Mouse (Mus musculus) midbrain, embryonic 16.5 days (tissue): ENCODE data around the gene Map3k1. TPM values are rescaled to one million over a fixed set of nuclear protein-coding genes. Genes with fewer than 3 reads are reported as not detected.

Source experiments
- ATAC-seq: fragments of 200-750 bp; cut with Nextera tagmentation; 2 replicates; pipeline ENCODE4 v1.8.0; 2017; ENCODE audit warnings: moderate TSS enrichment
- H3K27ac ChIP-seq: fragments of 300-500 bp; sonication (generic); 2 replicates; pipeline ENCODE4 v1.5.1; 2014; ENCODE audit warnings: mild to moderate bottlenecking, low read length, mixed read lengths
- H3K27me3 ChIP-seq: fragments of 300-500 bp; sonication (generic); 2 replicates; pipeline ENCODE4 v1.6.1; 2014; ENCODE audit warnings: low read depth, low read length, mixed read lengths; ENCODE audit not compliant: control insufficient read depth, insufficient read depth
- H3K36me3 ChIP-seq: fragments of 300-500 bp; sonication (generic); 2 replicates; pipeline ENCODE4 v1.6.1; 2014; ENCODE audit warnings: mild to moderate bottlenecking, low read length, moderate library complexity, mixed read lengths; ENCODE audit not compliant: control insufficient read depth, insufficient read depth
- H3K4me1 ChIP-seq: fragments of 300-500 bp; sonication (generic); 2 replicates; pipeline ENCODE4 v1.6.1; 2014; ENCODE audit warnings: mild to moderate bottlenecking, low read length, mixed read lengths; ENCODE audit not compliant: control insufficient read depth, insufficient read depth
- H3K4me2 ChIP-seq: fragments of 300-500 bp; sonication (generic); 2 replicates; pipeline ENCODE4 v1.6.1; 2014; ENCODE audit warnings: mild to moderate bottlenecking, low read length, mixed read lengths
- H3K4me3 ChIP-seq: fragments of 300-500 bp; sonication (generic); 2 replicates; pipeline ENCODE4 v1.5.1; 2014; ENCODE audit warnings: low read depth, mild to moderate bottlenecking, low read length, moderate library complexity, mixed read lengths
- H3K9ac ChIP-seq: fragments of 300-500 bp; sonication (generic); 2 replicates; pipeline ENCODE4 v1.6.1; 2014; ENCODE audit warnings: low read depth, low read length, mixed read lengths
- H3K9me3 ChIP-seq: fragments of 300-500 bp; sonication (generic); replicated peaks from 2 replicates; pipeline ENCODE4 v1.6.1; 2014; ENCODE audit warnings: mild to moderate bottlenecking, low read length, mixed read lengths; ENCODE audit not compliant: control insufficient read depth, poor library complexity, severe bottlenecking
- WGBS: fragments of 180-500 bp; shearing (Covaris S2); extraction: QIAGEN DNeasy Blood & Tissue Kit; methylation state at CpG from one replicate; pipeline ENCODE4 v1.1.7; 2014; 5-methylcytosine and 5-hydroxymethylcytosine counted together
- polyA plus RNA-seq: library from polyadenylated mRNA; unstranded; fragments of >200 nt; fragmentation: Nextera tagmentation; extraction: Ambion mirVana; gene quantifications from 2 replicates; pipeline ENCODE4 v1.2.1, GENCODE M21; 2015

Gene Map3k1
- polyA plus RNA-seq, 1 experiment from 2014 or later: 10.5 TPM

DNA sequence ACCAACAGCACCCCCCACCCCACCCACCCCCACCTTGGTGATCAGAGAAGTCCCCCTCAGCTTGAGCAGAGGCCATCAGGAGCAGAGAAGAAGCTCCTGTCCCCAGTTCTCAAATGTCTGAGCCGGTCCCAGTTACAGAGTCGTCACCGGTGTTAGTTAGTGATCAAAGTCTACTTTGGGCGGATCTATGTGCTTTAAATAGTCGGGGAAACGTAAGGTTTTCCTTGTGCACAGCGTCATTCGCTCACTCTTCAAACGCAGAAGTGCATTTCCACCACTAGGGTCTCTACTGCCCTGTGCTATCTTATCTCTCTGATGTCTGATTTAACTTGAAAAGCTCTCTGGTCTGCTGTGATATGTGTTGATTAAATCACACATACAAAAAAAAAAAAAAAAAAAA, 38.0 kb downstream of the Map3k1 start:
- Histone ChIP-seq H3K4me2 (no peak overlapping the region), H3K9ac (no peak overlapping the region), H3K27me3 (no peaks in the 10 kb centered on the region), H3K4me3 (no peak overlapping the region), H3K36me3 (peaks cover 17% of the 10 kb centered on the region), H3K9me3 (no peaks in the 10 kb centered on the region), H3K27ac (no peak overlapping the region), H3K4me1 (no peaks in the 10 kb centered on the region)
- no peak for ATAC-seq
- 94% methylated on average over 9 of the region's 9 CpGs for WGBS

- H3K27me3 ChIP-seq: no peaks in the 10 kb centered on the region
- 95% methylated on average over 12 of the region's 12 CpGs for WGBS
- ATAC-seq: no peak
Measured at GRCm38 (mm10) chr13:111762526-111762925, 46.3 kb downstream of the Map3k1 start.

GRCm38 (mm10) chr13:111756986-111757385, 51.8 kb downstream of the Map3k1 start:
- Histone ChIP-seq H3K9me3 (no peaks in the 10 kb centered on the region), H3K4me3 (no peak overlapping the region), H3K9ac (no peak overlapping the region), H3K4me1 (no peaks in the 10 kb centered on the region), H3K36me3 (peaks cover 56% of the 10 kb centered on the region), H3K27ac (no peak overlapping the region), H3K4me2 (no peak overlapping the region), H3K27me3 (no peaks in the 10 kb centered on the region)
- WGBS: 93% methylated on average over 6 of the region's 6 CpGs
- ATAC-seq: no peak

More at GRCm38 (mm10) chr13:111762526-111762925, 46.3 kb downstream of the Map3k1 start:
- H3K4me3 ChIP-seq: no peak overlapping the region
- no peaks in the 10 kb centered on the region for H3K4me1 ChIP-seq
- H3K9me3 ChIP-seq: no peaks in the 10 kb centered on the region
- H3K4me2 ChIP-seq: no peak overlapping the region
- H3K27ac ChIP-seq: no peak overlapping the region
- peaks cover 37% of the 10 kb centered on the region for H3K36me3 ChIP-seq
- H3K9ac ChIP-seq: no peak overlapping the region

GRCm38 (mm10) chr13:111755937-111756336, 52.9 kb downstream of the Map3k1 start:
- Histone ChIP-seq H3K27ac (no peak overlapping the region), H3K4me3 (no peak overlapping the region), H3K4me2 (no peak overlapping the region), H3K27me3 (no peaks in the 10 kb centered on the region), H3K9me3 (no peaks in the 10 kb centered on the region), H3K9ac (no peak overlapping the region), H3K36me3 (peaks cover 52% of the 10 kb centered on the region), H3K4me1 (no peaks in the 10 kb centered on the region)
- 94% methylated on average over 15 of the region's 15 CpGs for WGBS
- ATAC-seq: no peak

GRCm38 (mm10) chr13:111755377-111755776, 53.4 kb downstream of the Map3k1 start:
- H3K4me2 ChIP-seq: no peak overlapping the region
- H3K4me1 ChIP-seq: no peaks in the 10 kb centered on the region
- H3K9ac ChIP-seq: no peak overlapping the region
- 98% methylated on average over 18 of the region's 18 CpGs for WGBS
- peaks cover 54% of the 10 kb centered on the region for H3K36me3 ChIP-seq
- H3K4me3 ChIP-seq: no peak overlapping the region
- H3K27me3 ChIP-seq: no peaks in the 10 kb centered on the region
- no peaks in the 10 kb centered on the region for H3K9me3 ChIP-seq
- no peak for ATAC-seq
- H3K27ac ChIP-seq: no peak overlapping the region

GRCm38 (mm10) chr13:111753321-111753720, 55.5 kb downstream of the Map3k1 start:
- H3K9me3 ChIP-seq: no peaks in the 10 kb centered on the region
- peaks cover 52% of the 10 kb centered on the region for H3K36me3 ChIP-seq
- 96% methylated on average over 6 of the region's 6 CpGs for WGBS
- ATAC-seq: no peak
- no peaks in the 10 kb centered on the region for H3K27me3 ChIP-seq
- no peaks in the 10 kb centered on the region for H3K4me1 ChIP-seq
- no peak overlapping the region for H3K27ac ChIP-seq
- H3K9ac ChIP-seq: no peak overlapping the region
- H3K4me3 ChIP-seq: no peak overlapping the region
- no peak overlapping the region for H3K4me2 ChIP-seq

DNA sequence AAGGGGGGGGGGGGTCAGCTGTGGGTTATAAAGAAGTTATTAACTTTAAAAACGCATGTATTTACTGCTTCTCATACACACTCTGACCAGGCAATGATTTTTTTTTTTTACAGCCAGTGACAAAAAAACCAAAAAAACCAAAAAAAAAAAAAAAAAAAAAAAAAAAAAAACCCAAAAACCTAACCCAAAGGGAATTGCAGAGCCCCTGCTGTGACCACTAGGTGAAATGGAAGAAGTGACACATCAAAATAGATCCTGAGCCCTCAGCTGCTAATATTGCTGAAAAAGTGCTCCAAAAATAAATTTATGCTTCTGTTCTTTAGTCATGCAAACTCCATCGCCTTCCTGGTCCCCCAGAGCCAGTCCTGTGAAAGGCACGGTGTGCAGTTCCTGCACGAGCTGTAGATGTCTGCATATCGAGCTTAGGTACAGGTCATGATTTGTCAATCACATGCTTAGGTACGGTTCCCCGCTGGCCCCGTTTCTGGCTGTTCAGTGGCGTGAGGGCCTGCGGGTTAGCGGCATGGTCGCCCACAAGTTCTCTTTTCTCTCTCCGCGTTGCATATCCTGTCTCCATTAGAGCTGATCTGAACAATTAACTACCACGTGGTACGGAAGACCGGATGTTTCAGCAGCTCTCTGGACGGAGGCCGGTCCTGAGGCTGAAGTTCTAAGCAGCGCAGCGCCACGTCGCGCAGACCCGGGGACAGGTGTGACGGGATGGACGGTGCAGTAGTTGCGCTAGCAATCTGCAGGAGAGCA, 60.3 kb downstream of the Map3k1 start:
- WGBS: 94% methylated on average over 28 of the region's 28 CpGs
- H3K9me3 ChIP-seq: no peaks in the 10 kb centered on the region
- no peak overlapping the region for H3K4me3 ChIP-seq
- no peak for ATAC-seq
- H3K27me3 ChIP-seq: no peaks in the 10 kb centered on the region
- H3K36me3 ChIP-seq: peaks cover 13% of the 10 kb centered on the region
- no peak overlapping the region for H3K9ac ChIP-seq
- no peak overlapping the region for H3K27ac ChIP-seq
- no peak overlapping the region for H3K4me2 ChIP-seq
- H3K4me1 ChIP-seq: no peaks in the 10 kb centered on the region

GRCm38 (mm10) chr13:111746831-111747230, 62.0 kb downstream of the Map3k1 start:
- Histone ChIP-seq H3K4me1 (no peaks in the 10 kb centered on the region), H3K4me3 (no peak overlapping the region), H3K27me3 (no peaks in the 10 kb centered on the region), H3K4me2 (no peak overlapping the region), H3K36me3 (peaks cover 6% of the 10 kb centered on the region; the same call in 1 of the 2 replicates), H3K9me3 (no peaks in the 10 kb centered on the region), H3K9ac (no peak overlapping the region), H3K27ac (no peak overlapping the region)
- no peak for ATAC-seq
- WGBS: 93% methylated on average over 5 of the region's 5 CpGs

DNA sequence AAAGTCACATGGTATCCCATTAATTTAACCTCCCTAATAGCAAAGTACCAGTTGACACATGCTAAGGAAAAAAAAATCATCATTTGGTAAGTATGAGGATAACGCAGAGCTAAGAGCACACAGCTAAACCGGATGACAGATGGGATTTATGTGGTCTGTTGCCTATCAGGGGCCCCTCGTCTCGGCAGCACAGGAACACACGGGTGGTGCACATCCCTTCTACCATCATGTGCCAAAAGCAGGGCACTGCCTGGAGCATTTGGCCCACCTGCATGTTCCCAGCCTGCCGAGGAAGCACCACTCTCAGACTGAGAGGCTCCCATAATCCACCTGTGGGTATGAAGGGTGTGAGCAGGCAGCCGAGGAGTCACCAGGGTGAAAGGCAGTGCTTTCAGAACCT, 63.6 kb downstream of the Map3k1 start:
- no peak overlapping the region for H3K4me2 ChIP-seq
- H3K9me3 ChIP-seq: no peaks in the 10 kb centered on the region
- 0 out of 2 replicates have a peak, but pooled peaks have one; percentile 11 for ATAC-seq
- H3K4me3 ChIP-seq: no peak overlapping the region
- peaks cover 3% of the 10 kb centered on the region; the same call in 1 of the 2 replicates for H3K36me3 ChIP-seq
- no peaks in the 10 kb centered on the region for H3K4me1 ChIP-seq
- no peak overlapping the region for H3K27ac ChIP-seq
- 0 out of 2 replicates have a peak overlapping the region, but pooled peaks have one; percentile 14 for H3K9ac ChIP-seq
- WGBS: 86% methylated on average over 7 of the region's 7 CpGs
- H3K27me3 ChIP-seq: no peaks in the 10 kb centered on the region
